Mouse (Mus musculus): Measurements from ENCODE around the gene Atf3. TPM values are rescaled to one million over a fixed set of nuclear protein-coding genes. Genes with fewer than 3 reads are reported as not detected.

The Atf3 gene
- total RNA-seq, 2 experiments from 2014 or later: 1.2 to 1.4 TPM

DNA sequence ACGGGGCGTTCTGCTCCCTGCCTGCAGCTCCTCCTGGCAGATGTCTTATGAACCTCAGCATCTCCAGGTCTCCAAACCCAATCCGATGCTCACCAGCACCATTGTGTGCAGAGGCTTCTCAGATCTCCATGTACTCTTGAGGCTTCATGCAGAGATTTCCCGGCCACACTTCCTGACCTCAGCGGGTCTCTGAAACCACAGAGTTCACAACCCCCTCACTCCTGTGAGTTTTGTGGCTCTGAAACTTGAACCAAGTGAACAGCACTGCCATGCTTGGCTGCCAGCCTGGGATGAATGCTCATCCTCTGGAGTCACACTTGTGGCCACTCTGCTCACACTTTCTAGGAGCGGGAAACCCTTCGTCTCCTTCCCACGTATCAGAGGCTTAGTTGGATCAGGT is 76.9 kb downstream of the Atf3 start:
- no peak for DNase-seq

- DNase-seq: no peak
These were observed 78.9 kb downstream of the Atf3 start for GRCm38 (mm10) chr1:191138874-191139495.

DNA sequence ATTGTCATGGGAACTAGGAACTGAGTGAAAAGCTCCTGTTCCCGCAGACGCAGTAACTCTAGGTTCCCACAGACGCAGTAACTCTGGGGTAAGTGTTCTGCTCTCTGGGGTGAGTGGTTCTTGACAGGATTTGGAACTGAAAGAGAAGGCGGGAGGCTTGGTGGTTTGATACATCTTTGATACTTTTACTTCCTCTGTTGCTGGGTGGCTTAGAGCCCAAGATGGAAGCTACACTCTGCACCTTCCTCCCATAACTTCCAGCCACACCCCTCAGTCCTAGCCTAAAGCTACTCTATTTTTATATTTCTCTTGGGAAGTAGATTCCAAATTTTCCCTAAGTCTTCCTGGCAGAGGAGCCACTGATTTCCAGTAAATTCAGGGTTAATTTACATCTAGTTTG is 79.4 kb downstream of the Atf3 start:
- no peak for DNase-seq

DNA sequence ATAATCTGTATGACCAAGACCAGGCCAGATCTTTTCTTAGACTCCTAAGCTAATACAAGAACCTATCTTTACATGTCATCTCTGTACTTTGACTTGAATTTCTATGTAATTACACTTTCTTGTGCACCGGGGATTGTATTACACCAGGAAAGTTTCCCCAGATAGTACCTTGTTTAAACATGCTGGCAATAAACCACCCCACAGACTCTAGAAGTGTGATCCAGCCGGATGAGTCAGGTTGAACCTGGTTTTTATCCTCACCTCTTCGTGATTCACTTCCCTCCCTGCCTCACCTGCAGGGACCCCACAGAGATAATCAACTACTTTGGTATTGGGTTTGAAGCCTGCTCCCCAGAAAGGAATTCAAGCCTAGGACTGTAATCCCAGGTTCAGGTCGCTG is 82.4 kb downstream of the Atf3 start:
- DNase-seq: no peak

DNA sequence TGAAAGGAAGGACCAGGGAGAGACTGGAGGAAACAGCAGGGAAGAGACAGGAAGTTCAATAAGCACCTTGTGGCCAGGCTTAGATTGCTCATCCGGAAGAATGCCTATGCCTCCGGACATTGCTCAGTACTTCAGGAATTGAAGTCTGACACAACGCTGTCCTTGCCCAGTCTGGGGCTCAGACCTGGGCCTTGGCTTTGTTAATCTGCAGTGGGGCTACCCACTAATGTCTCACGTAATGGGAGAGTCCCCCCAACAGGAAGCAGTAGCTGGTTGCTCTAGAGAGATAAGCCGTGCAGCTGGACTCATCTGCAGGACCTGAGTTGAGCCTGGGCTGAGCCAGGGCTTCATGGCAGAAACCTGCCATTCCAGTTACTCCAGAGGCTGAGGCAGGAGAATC is 84.9 kb downstream of the Atf3 start:
- DNase-seq: no peak

- DNase-seq: no peak
These were observed 85.6 kb downstream of the Atf3 start for GRCm38 (mm10) chr1:191132240-191132639.

DNA sequence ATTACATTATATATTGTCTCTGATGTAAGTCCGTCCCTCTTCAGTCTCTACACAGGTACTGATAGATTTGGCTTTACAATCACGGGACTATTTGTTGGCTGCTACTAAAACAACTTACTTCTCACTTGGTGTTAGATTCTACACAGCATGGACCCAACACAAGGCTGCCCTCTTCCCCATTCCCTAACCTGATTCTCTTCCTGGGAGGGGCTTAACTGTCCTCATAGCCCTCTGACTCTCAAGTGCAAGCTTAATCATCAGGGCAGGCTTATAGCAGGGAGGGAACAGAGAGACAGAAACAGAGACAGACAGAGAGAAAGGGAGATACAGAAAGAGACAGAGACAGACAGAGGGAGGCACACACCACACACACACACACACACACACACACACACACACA is 86.1 kb downstream of the Atf3 start:
- DNase-seq: no peak

DNA sequence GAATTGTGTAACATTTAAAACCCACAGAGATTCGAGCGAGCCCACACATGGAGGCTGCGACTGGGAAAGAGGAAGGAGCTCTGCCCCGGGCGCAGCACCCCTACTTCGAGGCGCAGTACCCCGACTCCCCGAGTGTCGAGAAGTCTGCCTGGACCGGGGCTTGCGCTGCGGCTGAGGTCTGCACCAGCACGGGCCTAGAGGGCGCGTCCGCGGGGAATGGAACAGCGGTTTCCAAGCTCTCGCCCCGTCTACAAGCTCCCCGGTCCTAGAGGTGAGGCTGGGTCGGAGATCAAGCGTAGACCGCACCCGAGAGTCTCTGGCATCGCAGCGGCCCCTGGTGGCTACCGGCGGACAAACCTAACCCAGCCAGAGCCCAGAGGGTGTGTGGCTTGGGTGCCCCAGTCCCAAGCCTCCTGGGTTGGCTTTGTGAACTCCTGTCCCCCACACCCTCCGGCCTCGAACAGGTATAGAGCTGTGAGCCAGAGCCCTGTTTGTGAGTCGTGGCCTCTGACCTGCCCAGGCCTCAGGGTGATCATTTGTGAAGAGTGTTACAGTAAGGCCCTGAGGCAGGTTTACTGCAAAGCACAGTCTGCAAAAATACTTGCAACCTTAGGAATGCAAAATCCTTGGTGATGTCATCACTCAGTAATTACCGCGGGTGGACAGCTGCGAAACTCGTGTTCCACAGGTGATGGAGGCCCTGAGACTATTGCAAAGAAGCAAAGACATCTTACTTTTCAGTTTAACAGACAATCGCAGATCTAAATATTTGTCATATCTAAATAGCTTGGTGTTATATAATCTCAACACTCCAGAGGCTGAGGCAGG is 91.8 kb downstream of the Atf3 start:
- DNase-seq: peak; percentile 34 to 39

- no peak for DNase-seq
These were observed 93.6 kb downstream of the Atf3 start for GRCm38 (mm10) chr1:191124288-191124687.

GRCm38 (mm10) chr1:191123696-191124095 is 94.1 kb downstream of the Atf3 start:
- DNase-seq: no peak

GRCm38 (mm10) chr1:191122744-191123143 is 95.1 kb downstream of the Atf3 start:
- no peak for DNase-seq

Other genes with a start within 250 kb of the Atf3 start
- 1 to 10 TPM; 1.9 to 2.2 TPM for gene Vash2, start 238.7 kb downstream of the Atf3 start, total RNA-seq (2021)
- 10 to 100 TPM; 17.3 to 19.6 TPM for gene Flvcr1, start 191.9 kb downstream of the Atf3 start, total RNA-seq (2021)
- not detected for gene Spata45, start 181.4 kb downstream of the Atf3 start, total RNA-seq (2021)
- gene Tatdn3, start 155.1 kb downstream of the Atf3 start, total RNA-seq (2021): 10 to 100 TPM; 40.4 to 42.4 TPM
- under 1 TPM; 0.61 to 0.82 TPM for gene Nsl1, start 155.0 kb downstream of the Atf3 start, total RNA-seq (2021)
- gene Batf3, start 120.2 kb downstream of the Atf3 start, total RNA-seq (2021): 1 to 10 TPM in 1 of 2 experiments, under 1 TPM in 1; 0.51 to 2.3 TPM
- not detected for gene Fam71a, start 53.2 kb downstream of the Atf3 start, total RNA-seq (2021)
- 10 to 100 TPM; 60.5 to 66.7 TPM for gene Nenf, start 100.2 kb upstream of the Atf3 start, total RNA-seq (2021)
- gene Tmem206, start 107.9 kb upstream of the Atf3 start, total RNA-seq (2021): 1 to 10 TPM; 9.2 to 9.3 TPM
- 10 to 100 TPM; 68.3 to 77.4 TPM for gene Ppp2r5a, start 185.2 kb upstream of the Atf3 start, total RNA-seq (2021)